Mouse (Mus musculus): ENCODE results near the gene Myoc.

- TF ChIP-seq POLR2A (IDR thresholded peaks at IDR 0.05; ENCODE audit: low read depth, low read length) (no peak), CTCF (IDR thresholded peaks at IDR 0.05; ENCODE audit: extremely low read depth, insufficient read length, insufficient replicate concordance, low read depth, low read length) (no peak)
Measured at GRCm38 (mm10) chr1:162665486-162666174, 26.7 kb downstream of the Myoc start.
